Mouse (Mus musculus) CH12F3 (cell line): ENCODE results near the gene Pcyt2.
"Not testable (repeated sequence)": the region's sequence is repeated elsewhere in the genome, so short reads cannot be mapped to it uniquely, and the experiment has no call there.

Source experiments
- in situ Hi-C: fragments of 300-500 bp; cut with MboI; formaldehyde crosslinking; loops from 2 replicates; pipeline ENCODE4 v1.14.3; 2020; ENCODE audit warnings: low sequenced_read_pairs

Pcyt2 gene

DNA sequence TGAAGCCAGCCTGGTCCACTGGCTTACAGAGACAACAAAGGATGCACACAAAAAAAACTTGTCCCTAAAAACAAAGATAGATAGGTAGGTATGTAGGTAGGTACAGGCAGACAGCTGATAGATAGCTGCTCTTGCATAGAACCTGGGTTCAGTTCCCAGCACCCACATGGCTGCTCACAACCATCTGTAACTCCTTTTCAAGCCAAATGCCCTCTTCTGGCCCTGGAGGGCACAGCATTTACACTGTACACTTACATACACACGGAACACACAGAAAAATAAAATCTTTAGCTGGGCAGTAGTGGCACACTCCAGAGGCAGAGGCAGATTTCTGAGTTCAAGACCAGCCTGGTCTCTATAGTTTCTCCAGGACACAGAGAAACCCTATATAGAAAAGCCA, 33.8 kb downstream of the Pcyt2 start:
- in situ Hi-C loops, result no loop called here

DNA sequence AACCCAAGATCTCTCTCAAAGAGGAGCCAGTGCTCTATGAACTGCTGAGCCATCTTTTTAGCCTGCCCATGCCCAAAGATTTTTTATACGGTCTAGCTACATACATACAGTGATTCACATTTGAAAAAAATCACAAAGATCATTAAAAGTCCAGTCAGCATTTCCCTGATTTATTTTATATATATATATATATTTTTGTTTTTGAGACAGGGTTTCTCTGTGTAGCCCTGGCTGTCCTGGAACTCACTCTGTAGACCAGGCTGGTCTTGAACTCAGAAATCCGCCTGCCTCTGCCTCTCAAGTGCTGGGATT, 34.8 kb downstream of the Pcyt2 start:
- in situ Hi-C loops, result not testable (repeated sequence)

DNA sequence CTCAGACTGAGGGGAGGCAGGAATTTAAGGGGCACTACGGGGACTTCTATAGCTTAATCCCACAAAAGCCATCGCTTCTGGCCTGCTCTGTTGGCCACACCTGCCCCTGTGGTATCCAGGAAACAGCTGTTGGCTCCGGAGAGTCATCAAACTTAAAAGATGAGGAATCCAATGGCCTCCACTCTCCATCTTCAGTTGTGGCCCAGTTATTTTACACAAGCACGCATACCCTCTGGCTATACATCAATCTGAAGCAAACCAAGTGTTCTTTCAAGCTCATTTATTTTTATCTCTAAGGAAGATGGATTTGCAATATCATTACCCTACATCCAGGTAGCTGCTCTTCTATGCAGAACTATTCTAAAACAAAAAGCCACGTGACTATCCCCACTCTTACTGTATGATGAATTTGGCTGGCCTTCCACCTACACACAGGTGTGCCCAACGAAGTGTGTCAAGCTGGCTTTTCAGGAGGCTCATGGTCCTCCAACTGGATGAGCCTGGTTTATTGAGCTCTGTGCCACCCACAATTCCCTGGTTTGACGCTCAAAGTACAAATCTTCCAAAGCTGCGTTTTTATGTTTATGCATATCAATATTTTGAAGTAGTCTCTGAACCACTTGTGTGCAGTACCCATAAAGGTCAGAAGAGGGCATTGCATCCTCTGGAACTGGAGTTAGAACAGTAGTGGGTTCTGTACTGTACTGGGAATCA, 35.3 kb downstream of the Pcyt2 start:
- in situ Hi-C loops, result no loop called here

DNA sequence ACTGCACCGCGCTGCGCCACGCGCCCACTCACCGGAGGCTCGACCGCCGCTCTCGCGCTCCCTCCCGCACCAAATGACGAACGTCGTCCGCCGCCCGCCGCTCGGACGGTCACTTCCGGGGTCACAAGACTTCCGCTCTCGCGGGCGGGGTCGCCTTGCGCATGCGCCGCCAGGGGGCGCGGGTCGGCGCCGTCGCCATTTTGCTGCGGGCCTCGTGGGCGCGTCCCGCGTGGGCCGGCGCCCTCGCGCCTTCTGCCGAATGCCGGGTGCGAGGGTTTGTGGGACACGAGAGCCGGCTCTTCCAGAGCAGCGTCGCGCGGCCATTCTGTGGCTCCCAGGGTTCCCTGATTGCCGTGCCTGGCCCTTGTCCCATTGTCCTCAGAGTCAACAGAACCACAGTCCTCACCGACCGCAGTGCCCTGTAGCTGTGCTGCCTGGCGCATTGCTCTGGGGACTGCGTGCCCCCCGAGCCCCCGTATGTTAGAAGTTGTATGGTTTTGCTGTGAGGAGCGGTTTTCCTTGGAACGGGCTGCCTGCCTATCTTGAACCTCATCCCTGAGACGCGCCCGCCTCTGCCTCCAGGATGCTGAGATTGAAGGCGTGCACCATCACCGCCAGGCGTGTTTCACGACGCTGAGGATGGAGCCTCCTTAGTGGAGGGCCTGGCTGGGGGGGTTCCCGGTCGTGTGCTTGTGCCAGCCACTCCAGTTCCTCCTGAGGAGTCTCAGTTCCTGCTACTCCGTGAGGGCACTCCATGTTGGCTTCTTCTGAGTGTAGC, 36.1 kb downstream of the Pcyt2 start, which contains the start of gene Arhgdia:
Gene Arhgdia (minus strand): TSS at position 135 of the 778 bp plus-strand sequence.
- in situ Hi-C loops, result no loop called here

DNA sequence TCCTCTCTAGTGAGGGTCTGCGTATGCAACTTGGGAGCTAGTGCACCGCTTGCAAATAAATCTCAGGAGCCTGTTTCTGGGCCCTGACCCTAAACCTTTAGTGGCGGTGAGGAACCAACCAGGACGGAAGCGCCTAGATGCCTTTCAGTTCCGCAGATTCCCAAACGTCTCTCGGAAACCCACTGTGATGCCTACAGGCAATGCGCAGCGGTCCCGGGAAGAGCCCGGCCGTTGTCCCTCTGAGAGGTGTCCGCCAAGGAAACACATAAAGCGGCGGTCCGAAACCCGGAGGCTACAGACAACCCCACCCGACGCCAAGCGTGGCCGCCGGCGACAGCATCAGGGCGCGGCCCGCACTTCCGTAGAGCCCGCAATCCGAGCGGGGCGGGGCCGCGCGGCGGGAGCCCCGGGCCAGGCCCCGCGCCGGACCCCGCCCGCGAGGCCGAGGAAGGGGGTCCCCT, 36.8 kb downstream of the Pcyt2 start:
- in situ Hi-C loops, result no loop called here

DNA sequence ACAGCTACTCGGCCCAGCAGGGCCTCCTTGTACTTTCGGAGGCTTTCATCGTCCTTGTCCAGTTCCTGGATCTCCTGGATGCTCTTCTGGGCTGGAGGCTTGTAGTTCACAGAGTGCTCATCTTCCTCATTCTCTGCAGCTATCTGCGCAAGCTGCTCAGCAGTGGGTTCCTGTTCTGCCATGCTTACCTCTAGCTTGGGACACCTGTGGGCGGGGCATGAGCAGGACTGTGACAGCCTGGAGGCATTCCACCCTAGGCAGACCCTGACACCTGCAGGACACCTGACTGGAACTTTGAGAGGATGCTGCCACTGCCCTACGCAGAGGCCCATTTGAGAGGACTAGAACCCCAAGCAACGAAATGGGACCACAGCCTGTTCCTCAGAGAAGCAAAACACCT, 37.5 kb downstream of the Pcyt2 start:
- in situ Hi-C loops, result no loop called here

DNA sequence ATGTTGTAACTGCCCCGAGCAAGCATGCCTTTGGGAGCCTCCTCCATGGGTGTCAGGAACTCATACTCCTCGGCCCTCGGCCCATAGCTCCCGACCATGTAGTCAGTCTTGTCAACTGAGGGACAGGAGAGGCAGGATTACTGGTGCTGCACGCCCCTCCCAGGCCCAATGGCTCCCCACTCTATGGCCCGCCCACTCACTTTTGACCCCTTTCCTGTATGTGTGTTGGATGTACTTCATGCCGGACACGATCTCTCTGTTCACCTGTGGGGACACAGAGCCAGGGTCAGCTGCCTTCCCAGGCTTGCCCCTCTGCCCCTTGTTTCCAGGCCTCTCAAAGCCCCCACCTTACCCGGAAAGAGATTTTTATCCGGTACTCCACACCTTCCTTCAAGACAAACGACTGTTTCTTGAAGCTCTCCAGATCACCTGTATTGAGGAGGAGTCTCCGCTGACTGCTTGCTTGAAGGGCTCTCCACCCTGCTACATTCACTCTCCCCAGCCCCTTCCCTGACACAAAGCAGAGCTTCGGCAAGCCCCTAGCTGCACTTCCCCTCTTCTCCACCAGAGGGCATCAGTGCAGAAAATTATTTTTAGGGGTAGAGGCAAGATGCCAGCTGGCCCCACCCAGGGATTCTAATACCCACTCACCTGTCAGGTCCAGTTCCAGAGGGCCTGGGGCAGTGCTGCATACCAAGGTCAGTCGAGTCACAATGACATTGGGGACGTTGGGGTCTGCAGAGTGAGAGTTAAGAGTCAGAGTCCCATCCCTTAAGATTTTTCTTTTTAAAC, 38.2 kb downstream of the Pcyt2 start:
- in situ Hi-C loops, result no loop called here

DNA sequence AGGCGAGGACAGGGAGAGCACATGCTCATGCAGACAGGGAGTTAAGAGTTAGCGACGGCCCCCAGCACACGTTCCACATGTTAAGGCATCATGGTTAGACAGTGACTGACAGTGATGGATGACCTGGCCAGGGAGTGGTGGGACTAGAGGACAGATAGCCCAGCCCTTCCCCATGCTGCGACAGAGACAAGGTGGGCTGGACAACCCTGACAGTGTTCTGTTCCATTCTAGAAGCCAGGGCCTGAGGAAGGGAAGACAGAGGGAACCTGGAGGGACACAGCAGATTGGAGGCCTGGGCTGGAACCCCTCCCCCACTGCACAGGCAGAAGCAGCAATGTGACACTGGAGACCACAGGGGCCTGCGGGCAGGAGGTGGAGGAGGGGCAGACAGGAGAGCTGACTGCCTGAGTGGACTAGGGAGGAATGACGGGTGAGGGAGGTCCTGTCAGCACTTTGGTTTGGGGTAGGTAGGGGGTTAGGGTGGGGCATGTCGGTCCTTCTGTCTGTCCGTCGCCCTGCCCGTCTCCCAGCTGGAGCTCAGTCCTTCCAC, 39.0 kb downstream of the Pcyt2 start:
- in situ Hi-C loops, result no loop called here

DNA sequence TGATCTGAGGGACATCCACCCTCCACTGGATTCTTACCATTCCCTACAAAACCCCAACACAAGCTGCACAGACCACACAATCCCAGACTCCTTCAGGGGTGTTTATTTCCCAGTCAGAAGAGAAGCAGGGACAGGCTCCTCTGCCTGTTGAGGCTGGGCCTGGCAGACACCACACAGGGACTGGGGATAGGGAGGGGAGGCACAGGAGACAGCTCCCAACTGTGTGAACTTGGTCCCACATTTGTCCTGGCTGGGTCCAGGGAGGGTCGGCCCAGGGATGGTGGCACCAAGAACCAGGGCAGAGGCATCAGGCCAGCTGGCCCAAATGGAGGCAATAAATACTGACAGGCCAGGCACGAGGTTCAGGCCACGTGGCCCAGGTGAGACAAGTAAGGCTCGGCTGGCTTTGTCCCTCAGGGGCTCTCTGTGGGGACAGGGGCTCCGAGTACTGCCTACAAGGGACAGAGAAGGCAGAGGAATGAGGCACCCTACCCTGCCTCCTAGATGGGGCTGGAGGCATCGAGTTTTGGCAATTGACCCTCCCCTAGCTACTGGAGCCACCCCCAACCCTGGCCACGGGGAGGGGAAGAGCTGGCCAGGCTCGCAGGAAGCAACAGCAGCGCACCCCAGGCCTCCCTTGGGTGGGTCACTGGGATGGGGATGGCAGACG, 39.6 kb downstream of the Pcyt2 start:
- in situ Hi-C loops, result no loop called here

DNA sequence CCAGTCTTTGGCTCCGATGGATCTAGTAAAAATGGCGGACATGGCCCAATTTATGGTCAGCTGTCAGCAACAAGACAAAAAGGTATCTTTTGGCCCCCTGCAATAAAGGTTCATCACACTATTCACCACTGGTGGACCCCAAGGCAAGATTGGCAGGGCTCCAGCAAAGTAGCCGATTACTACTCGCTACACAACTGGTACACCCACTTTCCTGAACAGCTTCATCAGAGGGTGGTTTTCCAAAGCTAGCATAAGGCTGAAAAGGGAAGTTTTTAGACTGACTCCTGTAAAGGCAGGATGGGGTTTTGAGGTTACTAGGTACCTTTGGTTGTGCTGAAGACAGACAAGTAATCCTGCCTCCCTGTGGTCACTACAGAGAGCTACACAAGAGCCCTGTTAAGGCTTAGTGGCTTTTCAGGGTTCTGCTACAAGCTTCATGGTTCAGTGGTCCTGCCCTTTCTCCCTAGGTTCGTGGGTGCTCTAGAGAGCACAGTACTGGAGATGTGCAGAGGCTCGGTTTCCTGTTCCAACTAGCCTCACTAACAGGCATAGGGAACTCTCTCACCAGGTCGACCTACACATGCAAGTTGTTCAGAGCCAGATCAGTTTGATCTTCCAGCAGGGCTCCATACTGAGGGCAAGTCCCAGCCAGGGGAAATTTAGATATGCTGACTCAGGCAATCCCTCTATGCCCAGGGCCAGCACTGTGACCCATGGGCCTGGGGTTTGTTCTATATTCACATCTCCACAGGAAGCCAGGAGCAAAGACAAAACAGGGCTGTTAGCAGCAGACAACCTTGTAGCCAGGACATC, 40.3 kb downstream of the Pcyt2 start:
- in situ Hi-C loops, result no loop called here

DNA sequence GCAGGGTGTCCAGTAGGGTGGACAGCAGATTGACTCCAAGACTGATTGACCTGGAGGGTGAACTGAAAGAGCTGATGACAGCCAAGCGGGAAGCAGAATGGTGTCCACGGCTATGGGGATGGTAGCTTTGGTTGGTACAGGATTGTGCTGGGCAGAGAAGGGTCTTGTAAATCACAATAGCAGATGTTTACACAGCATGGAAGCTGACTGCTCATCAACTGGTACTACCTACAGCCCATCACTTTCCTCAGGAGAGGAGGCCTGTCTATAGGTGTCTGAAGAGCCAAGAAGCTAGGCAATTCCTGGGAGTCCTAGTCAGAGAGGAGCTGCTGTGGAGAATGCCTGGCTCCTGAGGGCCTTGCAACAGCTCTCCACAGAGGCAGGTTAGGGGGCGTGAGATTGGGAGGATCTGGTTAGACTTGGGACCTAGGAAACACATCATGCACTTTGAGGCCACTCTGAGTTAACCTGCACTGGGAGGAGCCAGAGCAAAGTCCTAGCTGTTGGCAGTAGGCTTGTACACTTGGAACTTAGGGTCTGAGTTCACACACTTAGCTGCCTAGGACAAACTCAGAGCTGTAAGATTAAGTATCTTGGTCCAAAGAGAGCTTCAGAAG, 41.3 kb downstream of the Pcyt2 start:
- in situ Hi-C loops, result no loop called here

DNA sequence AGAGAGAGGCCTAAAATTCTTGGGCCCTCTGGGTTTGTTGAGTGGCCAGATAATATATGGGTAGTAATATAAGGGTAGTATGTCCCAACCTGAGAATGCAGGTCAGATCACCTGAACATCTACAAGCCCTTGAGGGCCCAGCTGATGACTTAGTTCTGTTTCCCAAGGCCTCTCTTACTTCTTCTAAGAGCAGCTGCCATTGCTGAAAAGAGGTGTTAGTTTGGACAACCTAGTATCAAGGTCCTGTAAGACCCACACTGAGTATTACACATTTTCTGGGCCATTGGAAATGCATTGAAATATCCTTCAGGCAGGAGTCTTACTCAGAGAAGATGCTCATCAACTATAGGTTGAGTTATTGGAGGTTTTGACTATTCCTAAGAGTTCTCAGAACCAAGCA, 41.8 kb downstream of the Pcyt2 start:
- in situ Hi-C loops, result no loop called here

DNA sequence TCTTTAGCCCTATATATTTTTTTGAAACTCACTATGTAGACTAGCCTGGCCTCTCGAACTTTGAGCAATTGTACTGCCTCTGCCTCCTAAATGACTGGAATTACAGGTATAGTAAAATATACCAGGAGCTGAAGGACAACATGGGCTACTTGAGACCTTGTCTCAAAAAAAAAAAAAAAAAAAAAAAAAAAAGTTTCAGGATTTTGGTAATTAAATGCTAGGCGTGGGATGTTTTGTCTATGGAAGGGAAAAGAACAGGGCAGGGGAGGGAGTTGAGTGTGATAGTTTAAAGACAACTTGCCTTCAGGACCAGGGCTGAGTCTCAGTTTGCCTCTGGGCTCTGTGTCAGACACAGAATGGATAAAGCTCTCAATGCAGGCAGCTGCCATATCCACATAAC, 42.7 kb downstream of the Pcyt2 start:
- in situ Hi-C loops, result no loop called here

DNA sequence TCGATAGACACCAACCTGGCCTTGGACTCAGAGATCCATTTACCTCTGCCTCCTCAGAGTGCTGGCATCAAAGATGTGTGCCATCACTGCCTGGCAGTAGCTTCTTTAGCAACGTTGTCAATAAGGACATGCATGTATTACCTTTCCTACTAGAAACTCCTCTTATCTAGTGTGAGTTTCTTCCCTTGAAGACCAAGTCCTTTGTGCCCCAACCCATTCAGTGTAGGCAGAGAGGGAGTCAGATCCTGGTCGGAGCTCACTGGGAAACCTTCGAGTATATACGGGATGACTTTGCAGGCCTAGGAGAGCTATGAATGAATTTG, 43.5 kb downstream of the Pcyt2 start:
- in situ Hi-C loops, result no loop called here

DNA sequence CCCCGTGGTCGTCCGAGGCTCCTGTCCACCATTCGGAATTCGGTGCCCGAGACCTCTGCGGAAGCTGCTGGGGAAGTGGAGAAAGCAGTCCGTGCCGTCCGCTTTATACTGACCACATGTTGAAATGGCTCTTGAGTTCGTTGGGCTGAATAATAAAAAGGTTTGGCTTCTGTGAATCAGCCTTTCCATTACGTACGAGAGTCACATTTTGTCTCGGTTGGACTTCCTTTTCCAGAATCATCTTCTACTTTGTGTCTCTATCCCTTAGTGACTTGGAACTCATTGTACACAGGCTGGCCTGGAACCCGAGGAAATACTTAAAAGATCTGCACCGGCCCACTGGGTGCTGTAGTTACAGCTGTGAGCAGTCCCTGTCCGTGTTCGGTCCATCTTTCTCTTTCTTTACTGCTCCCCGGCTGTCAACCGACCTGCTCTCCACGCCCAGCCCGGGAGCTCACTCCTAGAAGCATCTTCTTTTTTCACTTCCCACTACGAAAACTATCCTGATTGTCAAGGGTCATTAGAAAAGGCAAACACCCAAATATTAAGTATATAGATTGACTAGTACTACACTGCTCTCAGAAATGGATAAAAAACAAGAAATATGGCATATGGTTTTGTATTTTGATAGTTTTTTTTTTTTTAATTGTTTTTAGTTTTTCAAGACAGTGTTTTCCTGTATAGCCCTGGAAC, 44.0 kb downstream of the Pcyt2 start:
- in situ Hi-C loops, result no loop called here

DNA sequence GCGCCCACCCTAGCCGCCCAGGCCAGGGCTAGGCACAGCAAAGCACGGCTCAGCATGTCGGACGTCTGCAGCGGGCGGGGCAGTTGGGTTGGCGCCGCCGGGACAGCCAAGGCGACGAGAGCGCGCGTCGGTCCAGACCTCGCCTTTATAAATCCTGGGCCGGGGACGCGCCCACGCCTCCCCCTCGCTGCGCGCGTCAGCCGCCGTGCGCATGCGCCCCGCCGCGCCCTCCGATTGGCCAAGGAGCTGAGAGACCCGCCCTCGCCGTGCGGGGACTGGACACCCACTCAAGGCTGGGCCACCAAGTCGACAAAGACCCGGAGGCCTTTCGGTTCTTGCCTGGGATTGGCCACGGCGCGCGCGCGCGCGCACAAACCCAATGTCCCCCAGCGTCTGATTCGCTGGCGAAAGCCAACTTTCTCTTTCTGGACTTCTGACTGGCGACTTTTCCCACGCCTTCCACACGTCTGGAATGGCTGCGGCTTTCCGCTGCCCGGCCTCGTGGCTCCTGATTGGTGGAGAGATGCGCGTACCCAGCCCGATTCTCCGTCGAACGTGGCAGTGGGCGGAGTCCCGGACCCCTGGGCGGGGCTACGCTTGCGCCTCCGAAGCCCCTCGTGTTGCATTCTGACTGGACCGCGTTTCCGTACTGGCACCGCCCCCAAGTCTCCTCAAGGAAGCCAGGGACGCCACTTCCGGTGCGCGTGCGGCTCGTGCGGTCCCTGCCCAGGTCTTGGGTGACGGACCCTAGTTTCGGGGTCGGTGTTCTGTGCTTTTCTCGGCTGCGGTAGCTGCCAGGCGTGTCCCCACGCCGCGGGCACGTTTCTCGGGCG, 44.8 kb downstream of the Pcyt2 start, which contains the start of gene P4hb:
Gene P4hb (minus strand): TSS at position 502 of the 833 bp plus-strand sequence.
- in situ Hi-C loops, result no loop called here

DNA sequence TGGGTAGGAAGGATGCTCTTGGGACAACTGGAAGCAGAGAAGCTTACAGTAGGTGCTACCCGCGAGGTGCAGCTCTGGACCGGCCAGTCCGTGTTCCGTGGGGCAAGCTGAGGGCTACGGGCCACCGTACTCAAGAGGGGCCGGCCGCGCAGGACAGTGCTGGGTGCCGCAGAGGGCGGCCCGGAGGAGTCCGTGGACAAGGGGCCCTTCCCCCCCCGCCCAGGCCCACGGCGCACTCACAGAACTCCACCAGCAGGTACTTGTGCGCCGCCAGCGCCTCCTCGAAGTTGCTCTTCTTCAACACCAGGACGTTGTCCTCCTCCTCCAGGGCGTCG, 45.4 kb downstream of the Pcyt2 start:
- in situ Hi-C loops, result no loop called here

DNA sequence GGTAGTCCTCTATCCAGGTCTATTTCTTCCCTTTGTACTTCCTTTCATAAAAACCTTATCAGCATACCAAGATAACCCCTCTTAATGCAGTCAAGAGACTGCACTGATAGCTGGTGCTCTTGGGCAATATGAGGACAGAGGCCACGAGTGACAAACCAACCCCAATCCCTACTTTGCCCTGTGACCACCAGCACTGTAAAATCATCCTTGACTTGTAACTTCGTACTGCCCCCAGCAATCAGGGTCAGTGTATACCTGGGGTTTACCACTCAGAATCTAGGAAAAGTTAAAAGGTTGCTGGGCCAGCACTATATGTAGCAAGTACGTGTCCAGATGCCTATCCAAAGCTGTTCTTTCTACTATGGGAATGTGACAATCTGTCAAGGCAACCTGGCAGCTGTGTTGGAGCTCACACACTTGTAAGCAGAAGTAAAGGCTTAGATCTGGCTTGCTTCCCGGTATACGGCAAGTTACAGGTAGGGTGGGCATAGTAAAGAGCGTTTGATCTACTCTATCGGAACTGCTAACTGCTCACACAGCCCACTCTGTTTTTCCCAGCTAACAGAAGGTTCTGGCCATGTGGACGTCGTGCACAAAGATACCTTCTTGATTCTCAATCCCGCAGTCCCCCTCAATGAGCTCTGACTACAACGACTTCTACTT, 45.9 kb downstream of the Pcyt2 start:
- in situ Hi-C loops, result no loop called here
